Mouse (Mus musculus) urinary bladder, postnatal 14 days (tissue): ENCODE data around the gene Tas2r121.
"Not testable (repeated sequence)": the region's sequence is repeated elsewhere in the genome, so short reads cannot be mapped to it uniquely, and the experiment has no call there.

Experiments
- DNase-seq: peaks from one replicate; pipeline ENCODE4 v3.0.0; 2021; ENCODE audit warnings: low spot score

The Tas2r121 gene

DNA sequence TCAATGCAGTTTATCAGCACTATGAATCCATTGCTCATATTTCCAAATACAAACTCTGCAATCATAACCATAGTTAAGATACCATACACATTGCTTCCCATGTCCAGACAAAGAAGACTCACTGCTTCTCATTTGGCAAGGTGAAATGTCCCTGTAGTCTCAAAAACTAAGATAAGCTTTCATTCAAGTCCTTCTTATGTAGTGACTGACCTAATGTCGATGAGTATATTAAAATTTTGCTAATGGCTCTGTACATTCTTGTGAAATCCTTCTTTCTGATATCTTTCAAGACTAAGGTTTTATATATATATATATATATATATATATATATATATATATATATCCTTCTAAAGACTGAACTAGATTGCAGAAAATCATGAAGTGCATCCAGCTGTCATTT lies at the start of gene Tas2r121:
Gene Tas2r121 (minus strand): TSS at position 101 of the 400 bp plus-strand sequence.
- no peak for DNase-seq

- no peak for DNase-seq
These were observed 49.4 kb upstream of the Tas2r121 start for GRCm38 (mm10) chr6:132750206-132750605.

- no peak for DNase-seq
These were observed 37.1 kb upstream of the Tas2r121 start, which contains the start of gene Tas2r115 for GRCm38 (mm10) chr6:132737935-132738334. Gene Tas2r115 (minus strand): TSS chr6:132738035.

- DNase-seq = no peak
These were observed 11.0 kb upstream of the Tas2r121 start, which contains the start of gene Tas2r122 for GRCm38 (mm10) chr6:132711828-132712227. Gene Tas2r122 (minus strand): TSS chr6:132711928.

DNA sequence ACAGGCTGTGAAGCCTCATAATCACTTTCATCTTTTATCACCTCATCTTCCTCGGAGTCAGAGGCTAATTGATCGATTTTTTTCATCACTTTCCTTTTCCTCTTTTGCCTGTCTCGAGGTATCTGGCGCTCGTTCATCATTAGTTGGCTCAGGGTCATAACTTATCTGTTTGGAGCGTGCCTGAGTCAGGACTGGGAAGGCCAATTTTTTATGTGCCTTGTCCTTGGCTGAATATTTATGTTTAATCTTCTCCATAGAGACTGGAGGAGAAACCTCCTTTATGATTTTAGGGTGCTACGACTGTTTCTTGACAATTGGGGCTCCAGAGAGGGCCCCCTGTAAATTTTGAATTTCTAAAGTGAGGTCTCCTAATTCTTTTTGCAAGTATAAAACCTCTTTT lies 9.2 kb downstream of the Tas2r121 start:
- not testable (repeated sequence) for DNase-seq

DNA sequence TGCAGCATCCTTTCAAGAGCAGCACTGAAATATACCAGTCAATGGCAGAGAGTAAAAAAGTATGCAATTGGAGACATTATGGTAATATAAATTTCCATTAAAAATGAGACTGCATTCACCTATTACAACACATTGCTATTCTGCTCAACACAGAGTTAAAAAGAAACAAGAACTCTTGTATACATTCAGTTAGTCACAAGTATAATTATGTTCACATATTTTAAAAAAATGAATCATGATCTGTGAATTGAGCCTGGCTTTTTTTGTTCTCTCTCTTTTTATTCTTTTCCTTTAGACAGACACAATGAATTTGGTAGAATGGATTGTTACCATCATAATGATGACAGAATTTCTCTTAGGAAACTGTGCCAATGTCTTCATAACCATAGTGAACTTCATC lies 44.2 kb downstream of the Tas2r121 start, which contains the start of gene Tas2r120:
Gene Tas2r120 (plus strand): TSS at position 301 of the 400 bp plus-strand sequence.
- no peak for DNase-seq

GRCm38 (mm10) chr6:132651426-132651825 lies 49.4 kb downstream of the Tas2r121 start, which contains the start of gene A630073D07Rik:
Gene A630073D07Rik (minus strand): TSS chr6:132651526.
- no peak for DNase-seq
